In the genomic region with DNA sequence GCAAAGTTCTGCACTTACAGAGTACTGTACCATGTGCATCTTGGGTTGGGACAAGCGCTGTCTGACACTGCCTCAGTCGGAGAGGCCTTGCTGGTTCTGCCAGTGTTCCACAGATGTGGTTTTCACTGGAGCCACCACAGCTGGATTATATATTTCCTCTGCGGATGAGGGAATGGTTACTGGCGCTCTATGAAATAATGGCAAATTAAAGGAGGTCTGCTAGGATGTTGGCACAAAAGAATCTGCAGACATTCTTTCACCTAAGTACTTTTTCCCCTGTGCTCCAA, we compare ENCODE assay signal across 9 mouse cellular contexts. TPM values are rescaled to one million over a fixed set of nuclear protein-coding genes. Genes with fewer than 3 reads are reported as not detected.
DNase-seq lines count a peak whose midpoint lies in the region; ATAC-seq and TF ChIP-seq lines count a peak whose summit lies in the region.
"Had no signal": no experiment of that assay in that cellular context is flagged by ENCODE, and none has a peak within 500 bp of the region (broad histone marks: within the 10 kb centered on the region; RNA-seq: fewer than 3 reads in every experiment).

No protein-coding gene starts in this region.

- no peak for TF ChIP-seq CTCF in stomach, postnatal 0 days (IDR thresholded peaks at IDR 0.05; ENCODE audit: low read depth)

- no peak overlapping the region; the same call in 1 of the 2 replicates for H3K4me3 ChIP-seq in midbrain, embryonic 14.5 days (replicated peaks; ENCODE audit: low read depth, low read length)
- no peak overlapping the region for H3K4me3 ChIP-seq in midbrain, embryonic 11.5 days (ENCODE audit: low read depth, low read length)
- peak overlapping the region; percentile 77 for H3K4me3 ChIP-seq in limb, embryonic 10.5 days
- H3K4me3 ChIP-seq in stomach, postnatal 0 days (ENCODE audit: low read depth, low read length) = peak overlapping the region; percentile 52

- no peak overlapping the region for H3K9ac ChIP-seq in midbrain, embryonic 14.5 days (replicated peaks; ENCODE audit: low read length)
- no peak overlapping the region for H3K9ac ChIP-seq in midbrain, embryonic 11.5 days (ENCODE audit: low read length)
- H3K9ac ChIP-seq in stomach, postnatal 0 days (ENCODE audit: low read length) = peak overlapping the region; percentile 70

- intact Hi-C loops in heart, postnatal 25 days (cut with DNase I) = loop anchor here (2.0 kb wide), 1 partner anchor 18 kb away; no protein-coding TSS in a partner anchor

- H3K27me3 ChIP-seq in midbrain, embryonic 14.5 days (ENCODE audit: control insufficient read depth, insufficient read depth, low read length) = no peaks in the 10 kb centered on the region
- 0 out of 2 replicates have a peak, but pooled peaks cover 2% of the 10 kb centered on the region for H3K27me3 ChIP-seq in midbrain, embryonic 11.5 days (ENCODE audit: control insufficient read depth, insufficient read depth, low read length)
- H3K27me3 ChIP-seq in limb, embryonic 10.5 days (ENCODE audit: low read depth, poor library complexity, severe bottlenecking) = peaks cover 15% of the 10 kb centered on the region
- H3K27me3 ChIP-seq in stomach, postnatal 0 days (ENCODE audit: control insufficient read depth, insufficient read depth, low read length) = no peaks in the 10 kb centered on the region

- DNase-seq in heart, adult 8-10 months (ENCODE audit: low spot score) = peak; percentile 35
- DNase-seq in heart, postnatal 25 days (ENCODE audit: low spot score) = no peak
- DNase-seq in midbrain, embryonic 14.5 days = no peak
- no peak for DNase-seq in midbrain, embryonic 11.5 days (ENCODE audit: low spot score, missing footprints)
- no peak for DNase-seq in limb, embryonic 10.5 days (ENCODE audit: low spot score)
- no peak for DNase-seq in stomach, postnatal 0 days (ENCODE audit: low spot score)
- DNase-seq in urinary bladder, adult 18-20 months (ENCODE audit: low spot score in 2 of 2) = no peak
- DNase-seq in thymus, postnatal 0 days (ENCODE audit: low spot score) = no peak
- DNase-seq: kidney, adult 9 months had no signal

- no peaks in the 10 kb centered on the region; the same call in 1 of the 2 replicates for H3K4me1 ChIP-seq in midbrain, embryonic 14.5 days (ENCODE audit: control insufficient read depth, insufficient read depth, low read length)
- H3K4me1 ChIP-seq in midbrain, embryonic 11.5 days (ENCODE audit: control insufficient read depth, insufficient read depth, low read length) = peaks cover 4% of the 10 kb centered on the region
- H3K4me1 ChIP-seq in limb, embryonic 10.5 days = peaks cover 42% of the 10 kb centered on the region
- no peaks in the 10 kb centered on the region; the same call in 1 of the 2 replicates for H3K4me1 ChIP-seq in stomach, postnatal 0 days (replicated peaks; ENCODE audit: control insufficient read depth, insufficient read depth)

- no peaks in the 10 kb centered on the region for H3K36me3 ChIP-seq in midbrain, embryonic 14.5 days (ENCODE audit: control insufficient read depth, insufficient read depth, low read length)
- H3K36me3 ChIP-seq in midbrain, embryonic 11.5 days (ENCODE audit: control insufficient read depth, insufficient read depth, low read length) = no peaks in the 10 kb centered on the region
- no peaks in the 10 kb centered on the region for H3K36me3 ChIP-seq in limb, embryonic 10.5 days
- H3K36me3 ChIP-seq in stomach, postnatal 0 days (ENCODE audit: control insufficient read depth, insufficient read depth, low read length) = no peaks in the 10 kb centered on the region

- no peaks in the 10 kb centered on the region for H3K9me3 ChIP-seq in midbrain, embryonic 14.5 days (ENCODE audit: control insufficient read depth, low read length)
- H3K9me3 ChIP-seq in midbrain, embryonic 11.5 days (ENCODE audit: control insufficient read depth, low read length) = no peaks in the 10 kb centered on the region
- no peaks in the 10 kb centered on the region for H3K9me3 ChIP-seq in limb, embryonic 10.5 days (replicated peaks)
- H3K9me3 ChIP-seq in stomach, postnatal 0 days (ENCODE audit: control insufficient read depth, low read length) = no peaks in the 10 kb centered on the region

- WGBS in midbrain, embryonic 14.5 days = 93% methylated on average over 4 of the region's 4 CpGs
- WGBS in midbrain, embryonic 11.5 days = 85% methylated on average over 4 of the region's 4 CpGs
- WGBS in limb, embryonic 10.5 days = 93% methylated on average over 4 of the region's 4 CpGs
- 59% methylated on average over 4 of the region's 4 CpGs for WGBS in stomach, postnatal 0 days

- H3K27ac ChIP-seq in midbrain, embryonic 14.5 days (replicated peaks; ENCODE audit: low read depth, low read length) = no peak overlapping the region
- H3K27ac ChIP-seq in midbrain, embryonic 11.5 days (ENCODE audit: low read depth, low read length) = no peak overlapping the region
- peak overlapping the region; percentile 96 for H3K27ac ChIP-seq in limb, embryonic 10.5 days
- H3K27ac ChIP-seq in stomach, postnatal 0 days (replicated peaks) = peak overlapping the region; percentile 83

- H3K4me2 ChIP-seq in midbrain, embryonic 14.5 days (ENCODE audit: low read length) = peak overlapping the region; percentile 84
- no peak overlapping the region for H3K4me2 ChIP-seq in midbrain, embryonic 11.5 days
- peak overlapping the region; percentile 87 for H3K4me2 ChIP-seq in stomach, postnatal 0 days (replicated peaks; ENCODE audit: low read depth)

- no peak for TF ChIP-seq EP300 in stomach, postnatal 0 days (optimal IDR thresholded peaks at IDR 0.05)

- ATAC-seq in midbrain, embryonic 14.5 days (ENCODE audit: low FRiP score, low TSS enrichment) = no peak
- no peak for ATAC-seq in midbrain, embryonic 11.5 days (ENCODE audit: low FRiP score)
- no peak for ATAC-seq in stomach, postnatal 0 days (ENCODE audit: low FRiP score, low TSS enrichment)

RNA-seq across cellular contexts. Expression of a gene that starts 1.0 kb away (rescaled TPM):
- 10 to 100 TPM; 29.2 to 44.2 (median 39.5) TPM for total RNA-seq in heart, adult 8-10 months (2022)
- total RNA-seq in heart, postnatal 25 days (2021) = 10 to 100 TPM; 37.4 to 44.3 TPM
- polyA plus RNA-seq in midbrain, embryonic 14.5 days (2014; fragmentation: Nextera tagmentation; extraction: Ambion mirVana) = 6.4 and 10.7 TPM in 2 replicates
- 21.1 and 21.4 TPM in 2 replicates for polyA plus RNA-seq in midbrain, embryonic 11.5 days (2014; fragmentation: Nextera tagmentation; extraction: Ambion mirVana)
- polyA plus RNA-seq in limb, embryonic 10.5 days (2016; fragmentation: Nextera tagmentation; extraction: Ambion mirVana) = 24.6 and 39.4 TPM in 2 replicates
- 9.9 and 12.2 TPM in 2 replicates for polyA plus RNA-seq in stomach, postnatal 0 days (2015; fragmentation: Nextera tagmentation; extraction: Ambion mirVana)
- polyA plus RNA-seq in thymus, postnatal 0 days (2015; fragmentation: Nextera tagmentation; extraction: Ambion mirVana) = 10.0 and 13.7 TPM in 2 replicates

Comparison
In these comparisons a context has a peak if more than half of its experiments do, and no peak if none do; other contexts are left out.
1. H3K27ac ChIP-seq: peak in limb, embryonic 10.5 days (single experiment) and stomach, postnatal 0 days (single experiment); none in midbrain, embryonic 14.5 days (single experiment) and midbrain, embryonic 11.5 days (single experiment).
2. H3K4me3 ChIP-seq: peak in limb, embryonic 10.5 days (single experiment) and stomach, postnatal 0 days (single experiment); none in midbrain, embryonic 14.5 days (single experiment) and midbrain, embryonic 11.5 days (single experiment).